Mouse (Mus musculus) heart, adult 2 months (tissue): ENCODE measurements around the gene Cep41. TPM values are rescaled to one million over a fixed set of nuclear protein-coding genes. Genes with fewer than 3 reads are reported as not detected.

Source experiments
- DNase-seq, 2 experiments: peaks; one replicate each; pipeline ENCODE4 v3.0.0; 2021
- H3K27ac ChIP-seq: fragments of 200-600 bp; 2 replicates; pipeline ENCODE4 v1.8.1; 2022
- H3K27me3 ChIP-seq: fragments of 200-500 bp; 2 replicates; pipeline ENCODE4 v1.6.1; 2012; ENCODE audit warnings: mild to moderate bottlenecking, low read length, inconsistent platforms, mixed read lengths; ENCODE audit not compliant: control insufficient read depth, insufficient read depth
- H3K36me3 ChIP-seq: fragments of 200-500 bp; 2 replicates; pipeline ENCODE4 v1.6.1; 2012; ENCODE audit warnings: low read length, inconsistent platforms; ENCODE audit not compliant: control insufficient read depth, insufficient read depth
- H3K4me1 ChIP-seq: fragments of 200-500 bp; 2 replicates; pipeline ENCODE4 v1.6.1; 2011; ENCODE audit warnings: low read length; ENCODE audit not compliant: control insufficient read depth, insufficient read depth
- H3K4me3 ChIP-seq: fragments of 200-600 bp; 2 replicates; pipeline ENCODE4 v1.8.1; 2022
- H3K79me2 ChIP-seq: fragments of 200-500 bp; replicated peaks from 2 replicates; pipeline ENCODE4 v1.6.1; 2012; ENCODE audit warnings: mild to moderate bottlenecking, inconsistent platforms, low read length, moderate library complexity, mixed read lengths; ENCODE audit not compliant: control insufficient read depth, insufficient read depth
- H3K9ac ChIP-seq: fragments of 200-500 bp; 2 replicates; pipeline ENCODE4 v1.6.1; 2012; ENCODE audit warnings: low read depth, mild to moderate bottlenecking, control low read depth, inconsistent platforms, low read length, mixed read lengths
- CTCF ChIP-seq: fragments of 200-600 bp; IDR thresholded peaks from 2 replicates; pipeline ENCODE4 v1.8.1; 2022; ENCODE audit warnings: antibody characterized with exemption, mild to moderate bottlenecking, moderate library complexity
- EP300 ChIP-seq: fragments of 200-500 bp; IDR thresholded peaks from 2 replicates; pipeline ENCODE4 v1.6.1; 2011; ENCODE audit warnings: low read depth, low read length, control low read depth; ENCODE audit not compliant: insufficient read depth
- POLR2A ChIP-seq: fragments of 200-500 bp; IDR thresholded peaks from 2 replicates; pipeline ENCODE4 v1.6.1; 2011; ENCODE audit warnings: mild to moderate bottlenecking, low read depth, low read length, control low read depth; ENCODE audit not compliant: insufficient read depth
- WGBS: fragments of 180-500 bp; shearing (Covaris S2); methylation state at CpG from one replicate; pipeline ENCODE4 v1.1.7; 2018; 5-methylcytosine and 5-hydroxymethylcytosine counted together
- intact Hi-C: fragments of 180-260 bp; cut with DNase I; formaldehyde crosslinking; loops from one replicate; pipeline ENCODE4 v1.15.1; 2025
- polyA plus RNA-seq: library from polyadenylated mRNA; depleted of rRNA; stranded (reverse); fragments of >200 nt; gene quantifications from 2 replicates; pipeline ENCODE4 v1.2.3, GENCODE M21; 2012
- total RNA-seq, 2 experiments: library from RNA; stranded (reverse); gene quantifications; 2 replicates each; pipeline ENCODE4 v1.2.3; 2021

The Cep41 gene
- total and polyA plus RNA-seq, 3 experiments: 1.3 to 1.9 (median 1.4) TPM

GRCm38 (mm10) chr6:30702881-30703280 lies 9.3 kb upstream of the Cep41 start:
- Histone ChIP-seq H3K4me3 (no peak overlapping the region), H3K4me1 (peaks cover 9% of the 10 kb centered on the region), H3K79me2 (no peaks in the 10 kb centered on the region), H3K36me3 (no peaks in the 10 kb centered on the region), H3K27me3 (no peaks in the 10 kb centered on the region), H3K27ac (no peak overlapping the region), H3K9ac (no peak overlapping the region)
- 96% methylated on average over 6 of the region's 6 CpGs for WGBS
- intact Hi-C loops: no loop called here
- TF ChIP-seq POLR2A: no peak
- no peak for TF ChIP-seq CTCF
- TF ChIP-seq EP300: no peak
- DNase-seq: no peak

- DNase-seq: peak; percentile 35 to 52
- no peak overlapping the region for H3K4me3 ChIP-seq
- TF ChIP-seq CTCF (no peak), EP300 (peak; percentile 57; the same call in 1 of the 2 replicates), POLR2A (0 out of 2 replicates have a peak, but pooled peaks have one; percentile 25)
- H3K9ac ChIP-seq: no peak overlapping the region; the same call in 1 of the 2 replicates
- H3K4me1 ChIP-seq: peaks cover 9% of the 10 kb centered on the region
- no peaks in the 10 kb centered on the region for H3K27me3 ChIP-seq
- H3K27ac ChIP-seq: peak overlapping the region; percentile 30
- no peaks in the 10 kb centered on the region for H3K79me2 ChIP-seq
- intact Hi-C loops: loop anchor here (2.0 kb wide), 1 partner anchor 47 kb away; no protein-coding TSS in a partner anchor
- WGBS: 43% methylated on average over 6 of the region's 6 CpGs
- no peaks in the 10 kb centered on the region for H3K36me3 ChIP-seq
These were observed 6.6 kb upstream of the Cep41 start for GRCm38 (mm10) chr6:30700182-30700581.

GRCm38 (mm10) chr6:30698036-30698435 lies 4.5 kb upstream of the Cep41 start:
- Histone ChIP-seq H3K79me2 (no peaks in the 10 kb centered on the region), H3K9ac (no peak overlapping the region), H3K4me1 (peaks cover 9% of the 10 kb centered on the region), H3K36me3 (no peaks in the 10 kb centered on the region), H3K27ac (no peak overlapping the region), H3K27me3 (no peaks in the 10 kb centered on the region), H3K4me3 (no peak overlapping the region)
- TF ChIP-seq EP300: no peak
- TF ChIP-seq CTCF: no peak
- no peak for TF ChIP-seq POLR2A
- intact Hi-C loops: loop anchor here (10.0 kb wide), 1 partner anchor 1423 kb away; the partner anchor contains the start of genes Fam71f2 and Hilpda
- 56% methylated on average over 4 of the region's 4 CpGs for WGBS
- DNase-seq: no peak

- no peaks in the 10 kb centered on the region for H3K79me2 ChIP-seq
- peaks cover 9% of the 10 kb centered on the region for H3K4me1 ChIP-seq
- H3K36me3 ChIP-seq: no peaks in the 10 kb centered on the region
- no peak overlapping the region for H3K4me3 ChIP-seq
- H3K27me3 ChIP-seq: no peaks in the 10 kb centered on the region
- H3K27ac ChIP-seq: no peak overlapping the region
- no peak for DNase-seq
- WGBS: 33% methylated on average over 5 of the region's 5 CpGs
- H3K9ac ChIP-seq: no peak overlapping the region
- intact Hi-C loops: loop anchor here (10.0 kb wide), 1 partner anchor 1423 kb away; the partner anchor contains the start of genes Fam71f2 and Hilpda
- no peak for TF ChIP-seq POLR2A
- no peak for TF ChIP-seq CTCF
- no peak for TF ChIP-seq EP300
These were observed 3.9 kb upstream of the Cep41 start for GRCm38 (mm10) chr6:30697464-30697863.

GRCm38 (mm10) chr6:30695124-30695523 lies 1.6 kb upstream of the Cep41 start:
- Histone ChIP-seq H3K79me2 (no peaks in the 10 kb centered on the region), H3K4me3 (no peak overlapping the region), H3K27me3 (no peaks in the 10 kb centered on the region), H3K9ac (no peak overlapping the region), H3K36me3 (no peaks in the 10 kb centered on the region), H3K4me1 (peaks cover 4% of the 10 kb centered on the region), H3K27ac (no peak overlapping the region)
- whole genome bisulfite sequencing: 84% methylated on average over 8 of the region's 8 CpGs
- no peak for DNase-seq
- no peak for TF ChIP-seq POLR2A
- TF ChIP-seq CTCF: no peak
- TF ChIP-seq EP300: no peak
- intact Hi-C loops: loop anchor here (10.0 kb wide), 1 partner anchor 1420 kb away; the partner anchor contains the start of genes Fam71f2 and Hilpda

GRCm38 (mm10) chr6:30694209-30694608 lies 660 bp upstream of the Cep41 start:
- WGBS: 56% methylated on average over 6 of the region's 6 CpGs
- DNase-seq: no peak
- Histone ChIP-seq H3K4me1 (no peaks in the 10 kb centered on the region; the same call in 1 of the 2 replicates), H3K79me2 (no peaks in the 10 kb centered on the region), H3K27me3 (no peaks in the 10 kb centered on the region), H3K9ac (no peak overlapping the region), H3K27ac (peak overlapping the region; percentile 20; the same call in 1 of the 2 replicates), H3K36me3 (no peaks in the 10 kb centered on the region), H3K4me3 (no peak overlapping the region)
- TF ChIP-seq CTCF (no peak), EP300 (no peak), POLR2A (no peak)
- intact Hi-C loops: loop anchor here (5.0 to 10.0 kb wide), 2 partner anchors 157 to 1419 kb away; partner anchors contain the start of genes Fam71f2 and Hilpda
